Comparison of ENCODE assay signal across 8 mouse cellular contexts in the genomic region with DNA sequence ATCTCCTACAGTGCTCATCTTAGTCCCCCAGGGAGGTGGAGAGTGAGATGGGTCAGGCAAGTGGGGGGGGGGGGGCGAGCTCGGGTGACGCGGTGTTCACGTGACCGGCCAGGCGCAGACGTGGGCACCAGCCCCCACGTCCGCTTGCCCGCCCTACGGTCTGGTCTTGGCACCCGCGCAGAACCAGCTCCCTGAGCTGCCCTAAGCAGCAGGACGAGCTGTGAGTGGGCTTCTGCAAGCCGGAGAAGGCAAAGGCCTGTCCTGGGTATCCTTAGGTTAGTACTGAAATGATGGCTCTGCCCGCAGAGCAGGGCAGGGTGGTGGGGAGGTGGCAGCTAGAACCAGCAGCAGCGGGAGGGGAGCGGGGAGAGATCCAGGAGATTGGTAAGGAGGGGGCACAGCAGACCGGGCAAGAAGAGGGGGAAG. TPM values are rescaled to one million over a fixed set of nuclear protein-coding genes. Genes with fewer than 3 reads are reported as not detected.
DNase-seq lines count a peak whose midpoint lies in the region; ATAC-seq and TF ChIP-seq lines count a peak whose summit lies in the region.

No protein-coding gene starts in this region.

- TF ChIP-seq CTCF in kidney, adult 2 months (conservative IDR thresholded peaks at IDR 0.05; ENCODE audit: insufficient read depth, insufficient read length, low read depth, low read length): no peak

- no peaks in the 10 kb centered on the region for H3K9me3 ChIP-seq in midbrain, embryonic 11.5 days (ENCODE audit: control insufficient read depth, low read length)
- no peaks in the 10 kb centered on the region for H3K9me3 ChIP-seq in stomach, embryonic 16.5 days (replicated peaks; ENCODE audit: control insufficient read depth, low read length)

- H3K27ac ChIP-seq in kidney, adult 2 months (ENCODE audit: insufficient read depth, low read depth, low read length): no peak overlapping the region
- H3K27ac ChIP-seq in midbrain, embryonic 11.5 days (ENCODE audit: low read depth, low read length): no peak overlapping the region
- H3K27ac ChIP-seq in stomach, embryonic 16.5 days (ENCODE audit: low read length): no peak overlapping the region

- no peaks in the 10 kb centered on the region for H3K36me3 ChIP-seq in kidney, adult 2 months (ENCODE audit: control insufficient read depth, insufficient read depth, low read length)
- no peaks in the 10 kb centered on the region for H3K36me3 ChIP-seq in midbrain, embryonic 11.5 days (ENCODE audit: control insufficient read depth, insufficient read depth, low read length)
- H3K36me3 ChIP-seq in stomach, embryonic 16.5 days (ENCODE audit: control insufficient read depth, insufficient read depth, low read length): no peaks in the 10 kb centered on the region

- no peaks in the 10 kb centered on the region for H3K4me1 ChIP-seq in kidney, adult 2 months (ENCODE audit: control insufficient read depth, insufficient read depth, low read length)
- H3K4me1 ChIP-seq in midbrain, embryonic 11.5 days (ENCODE audit: control insufficient read depth, insufficient read depth, low read length): no peaks in the 10 kb centered on the region
- no peaks in the 10 kb centered on the region for H3K4me1 ChIP-seq in stomach, embryonic 16.5 days (ENCODE audit: control insufficient read depth, insufficient read depth, low read length)

- peak overlapping the region; percentile 60 for H3K9ac ChIP-seq in midbrain, embryonic 11.5 days (ENCODE audit: low read length)
- H3K9ac ChIP-seq in stomach, embryonic 16.5 days (ENCODE audit: low read length): peak overlapping the region; percentile 54

- peak overlapping the region; percentile 41 for H3K4me3 ChIP-seq in kidney, adult 2 months (ENCODE audit: insufficient read depth, low read depth, low read length)
- H3K4me3 ChIP-seq in midbrain, embryonic 11.5 days (ENCODE audit: low read depth, low read length): peak overlapping the region; percentile 45
- H3K4me3 ChIP-seq in stomach, embryonic 16.5 days (replicated peaks; ENCODE audit: low read length): peak overlapping the region; percentile 42

- 0% methylated on average over 10 of the region's 20 CpGs for WGBS in kidney, adult 2 months
- WGBS in midbrain, embryonic 11.5 days: 22% methylated on average over 19 of the region's 20 CpGs
- 18% methylated on average over 19 of the region's 20 CpGs for WGBS in stomach, embryonic 16.5 days

- no peaks in the 10 kb centered on the region; the same call in 1 of the 2 replicates for H3K27me3 ChIP-seq in kidney, adult 2 months (replicated peaks; ENCODE audit: control insufficient read depth, insufficient read depth, low read length)
- H3K27me3 ChIP-seq in midbrain, embryonic 11.5 days (ENCODE audit: control insufficient read depth, insufficient read depth, low read length): no peaks in the 10 kb centered on the region; the same call in 1 of the 2 replicates
- no peaks in the 10 kb centered on the region for H3K27me3 ChIP-seq in stomach, embryonic 16.5 days (ENCODE audit: control insufficient read depth, insufficient read depth, low read length)

- peak; percentile 93 for ATAC-seq in frontal cortex, adult (ENCODE audit: low TSS enrichment)
- peak; percentile 86 for ATAC-seq in midbrain, embryonic 11.5 days (ENCODE audit: low FRiP score)
- peak; percentile 33; the same call in 1 of the 2 replicates for ATAC-seq in stomach, embryonic 16.5 days (ENCODE audit: insufficient read depth, low FRiP score)

- H3K4me2 ChIP-seq in midbrain, embryonic 11.5 days: peak overlapping the region; percentile 69
- peak overlapping the region; percentile 57 for H3K4me2 ChIP-seq in stomach, embryonic 16.5 days (ENCODE audit: low read depth, low read length)

- no peak for TF ChIP-seq POLR2A in kidney, adult 2 months (IDR thresholded peaks at IDR 0.05; ENCODE audit: low read depth, low read length)

- no peak for DNase-seq in kidney, adult 2 months
- DNase-seq in kidney, postnatal 36 days: no peak
- DNase-seq in cerebellum, adult 18-20 months: peak; percentile 65 to 71
- peak; percentile 44 to 49 for DNase-seq in layer of hippocampus, postnatal 25 days (ENCODE audit: extremely low spot score in 1 of 2, low spot score in 1 of 2)
- no peak for DNase-seq in midbrain, embryonic 11.5 days (ENCODE audit: low spot score, missing footprints)
- no peak for DNase-seq in yolk sac, embryonic 10.5 days (ENCODE audit: low spot score)

RNA-seq across cellular contexts. Expression of gene Tceal1, which starts 41.5 kb away (rescaled TPM):
- 1.3 and 1.6 TPM in 2 replicates for polyA plus RNA-seq in kidney, adult 2 months (2012; rRNA removed)
- total RNA-seq in layer of hippocampus, postnatal 25 days (2021): 10 to 100 TPM; 14.5 to 16.0 TPM
- 11.4 and 14.5 TPM in 2 replicates for polyA plus RNA-seq in midbrain, embryonic 11.5 days (2014; fragmentation: Nextera tagmentation; extraction: Ambion mirVana)
- 9.1 and 10.4 TPM in 2 replicates for polyA plus RNA-seq in stomach, embryonic 16.5 days (2015; fragmentation: Nextera tagmentation; extraction: Ambion mirVana)

Comparison
In these comparisons a context has a peak if more than half of its experiments do, and no peak if none do; other contexts are left out.
1. DNase-seq: peak in cerebellum, adult 18-20 months (2 of 2) and layer of hippocampus, postnatal 25 days (2 of 2); none in kidney, adult 2 months (single experiment), kidney, postnatal 36 days (0 of 2), midbrain, embryonic 11.5 days (single experiment) and yolk sac, embryonic 10.5 days (single experiment).
2. ATAC-seq: peak in every context shown above with its lines; median percentile 93 in frontal cortex, adult; 86 in midbrain, embryonic 11.5 days; 33 in stomach, embryonic 16.5 days.
3. Peak in every context shown above with its lines, with median percentiles within 50 percentile points of each other: H3K4me3 ChIP-seq.